Mouse (Mus musculus) hindbrain, embryonic 11.5 days (tissue): Measurements from ENCODE around the gene Neurod2. TPM values are rescaled to one million over a fixed set of nuclear protein-coding genes. Genes with fewer than 3 reads are reported as not detected.
A peak's percentile ranks its signal among the peaks of the same experiment; 100 is the strongest.

ENCODE experiments used
- ATAC-seq: fragments of 200-750 bp; cut with Nextera tagmentation; 2 replicates; pipeline ENCODE4 v1.8.0; 2017; ENCODE audit warnings: mild to moderate bottlenecking, moderate TSS enrichment, moderate library complexity; ENCODE audit not compliant: low FRiP score
- DNase-seq: peaks from one replicate; pipeline ENCODE4 v3.0.0-alpha.2; 2015; ENCODE audit warnings: low spot score
- H3K27ac ChIP-seq: fragments of 300-500 bp; sonication (generic); 2 replicates; pipeline ENCODE4 v1.5.1; 2014; ENCODE audit warnings: mild to moderate bottlenecking, low read depth, low read length
- H3K27me3 ChIP-seq: fragments of 300-500 bp; sonication (generic); 2 replicates; pipeline ENCODE4 v1.6.1; 2014; ENCODE audit warnings: mild to moderate bottlenecking, low read length, moderate library complexity, mixed read lengths; ENCODE audit not compliant: control insufficient read depth, insufficient read depth
- H3K36me3 ChIP-seq: fragments of 300-500 bp; sonication (generic); 2 replicates; pipeline ENCODE4 v1.6.1; 2014; ENCODE audit warnings: mild to moderate bottlenecking, low read length, moderate library complexity, mixed read lengths; ENCODE audit not compliant: control insufficient read depth, insufficient read depth
- H3K4me1 ChIP-seq: fragments of 300-500 bp; sonication (generic); replicated peaks from 2 replicates; pipeline ENCODE4 v1.6.1; 2014; ENCODE audit warnings: low read length, mixed read lengths; ENCODE audit not compliant: control insufficient read depth, insufficient read depth
- H3K4me2 ChIP-seq: fragments of 300-500 bp; sonication (generic); replicated peaks from 2 replicates; pipeline ENCODE4 v1.6.1; 2014; ENCODE audit warnings: mild to moderate bottlenecking, low read depth, low read length
- H3K4me3 ChIP-seq: fragments of 300-500 bp; sonication (generic); 2 replicates; pipeline ENCODE4 v1.5.1; 2014; ENCODE audit warnings: low read depth, low read length
- H3K9ac ChIP-seq: fragments of 300-500 bp; sonication (generic); 2 replicates; pipeline ENCODE4 v1.6.1; 2014; ENCODE audit warnings: low read depth, low read length
- H3K9me3 ChIP-seq: fragments of 300-500 bp; sonication (generic); 2 replicates; pipeline ENCODE4 v1.6.1; 2016; ENCODE audit warnings: low read length; ENCODE audit not compliant: control insufficient read depth
- WGBS: fragments of 180-500 bp; shearing (Covaris S2); extraction: QIAGEN DNeasy Blood & Tissue Kit; methylation state at CpG from one replicate; pipeline ENCODE4 v1.1.7; 2014; 5-methylcytosine and 5-hydroxymethylcytosine counted together
- polyA plus RNA-seq: library from polyadenylated mRNA; unstranded; fragments of >200 nt; fragmentation: Nextera tagmentation; extraction: Ambion mirVana; gene quantifications from 2 replicates; pipeline ENCODE4 v1.2.1, GENCODE M21; 2014

Neurod2 gene
- polyA plus RNA-seq, 1 experiment from 2014 or later = 0.36 TPM

GRCm38 (mm10) chr11:98331401-98331800 lies 2.0 kb upstream of the Neurod2 start:
- H3K9me3 ChIP-seq = no peaks in the 10 kb centered on the region
- H3K9ac ChIP-seq = no peak overlapping the region
- WGBS = 77% methylated on average over 1 of the region's 1 CpGs
- peaks cover 11% of the 10 kb centered on the region; the same call in 1 of the 2 replicates for H3K4me1 ChIP-seq
- H3K4me3 ChIP-seq = no peak overlapping the region
- ATAC-seq (no peak), DNase-seq (no peak)
- no peak overlapping the region for H3K4me2 ChIP-seq
- no peak overlapping the region for H3K27ac ChIP-seq
- no peaks in the 10 kb centered on the region for H3K36me3 ChIP-seq
- peaks cover 100% of the 10 kb centered on the region for H3K27me3 ChIP-seq

- 62% methylated on average over 2 of the region's 2 CpGs for WGBS
- H3K4me1 ChIP-seq = peaks cover 11% of the 10 kb centered on the region; the same call in 1 of the 2 replicates
- no peak for DNase-seq
Measured at GRCm38 (mm10) chr11:98330745-98331204, 1.3 kb upstream of the Neurod2 start.

GRCm38 (mm10) chr11:98329960-98330744 lies 704 bp upstream of the Neurod2 start:
- ATAC-seq (no peak), DNase-seq (no peak)
- Histone ChIP-seq H3K27me3 (peaks cover 98% of the 10 kb centered on the region), H3K9ac (no peak overlapping the region), H3K9me3 (no peaks in the 10 kb centered on the region), H3K27ac (no peak overlapping the region), H3K36me3 (no peaks in the 10 kb centered on the region), H3K4me2 (no peak overlapping the region), H3K4me3 (no peak overlapping the region), H3K4me1 (peaks cover 11% of the 10 kb centered on the region; the same call in 1 of the 2 replicates)
- 32% methylated on average over 9 of the region's 9 CpGs for WGBS

More at GRCm38 (mm10) chr11:98330745-98331204, 1.3 kb upstream of the Neurod2 start:
- no peaks in the 10 kb centered on the region for H3K36me3 ChIP-seq
- no peak overlapping the region for H3K9ac ChIP-seq
- no peak overlapping the region for H3K27ac ChIP-seq
- H3K9me3 ChIP-seq = no peaks in the 10 kb centered on the region
- H3K27me3 ChIP-seq = peaks cover 98% of the 10 kb centered on the region
- H3K4me3 ChIP-seq = no peak overlapping the region
- no peak overlapping the region for H3K4me2 ChIP-seq
- ATAC-seq = no peak

DNA sequence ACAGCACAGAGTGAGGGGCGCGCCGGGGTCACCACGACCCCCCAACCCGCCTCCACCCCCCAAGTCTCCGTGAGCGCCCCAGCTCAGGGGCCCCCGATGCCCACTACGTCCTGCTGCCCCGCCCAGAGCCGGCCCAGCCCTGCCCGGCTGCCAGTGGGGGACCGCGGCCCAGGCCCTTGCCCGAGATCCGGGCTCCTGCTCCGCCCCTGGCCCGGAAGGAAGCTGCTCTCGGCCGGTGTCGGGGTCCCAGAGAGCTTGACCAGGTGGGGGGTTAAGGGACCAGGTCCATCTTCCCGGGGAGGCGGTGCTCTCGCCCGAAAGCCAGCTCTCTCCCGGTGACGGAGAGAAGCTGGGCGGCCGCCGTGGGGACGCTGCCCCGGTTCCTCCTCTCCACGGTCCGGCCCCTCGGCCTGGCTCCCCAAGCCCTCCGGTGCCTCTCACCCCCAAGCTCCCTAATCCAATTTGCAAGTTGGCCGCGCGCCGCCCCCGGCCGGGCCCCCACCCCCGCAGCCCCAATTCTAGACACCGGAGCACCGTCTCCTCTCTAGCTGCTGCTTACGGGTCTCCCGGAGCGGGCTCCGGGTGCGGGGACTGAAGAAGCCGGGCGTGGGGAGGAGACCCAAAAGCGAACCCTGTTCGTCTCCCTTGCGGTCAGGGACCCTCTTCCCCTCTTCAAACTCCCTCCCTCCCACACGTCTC lies 928 bp downstream of the Neurod2 start:
- under 1% methylated on average over 52 of the region's 56 CpGs for WGBS
- Histone ChIP-seq H3K9ac (0 out of 2 replicates have a peak overlapping the region, but pooled peaks have one; percentile 7), H3K27me3 (peaks cover 98% of the 10 kb centered on the region), H3K9me3 (no peaks in the 10 kb centered on the region), H3K36me3 (no peaks in the 10 kb centered on the region), H3K4me2 (peak overlapping the region; percentile 38), H3K4me3 (peak overlapping the region; percentile 23), H3K4me1 (peaks cover 6% of the 10 kb centered on the region; the same call in 1 of the 2 replicates), H3K27ac (no peak overlapping the region)
- ATAC-seq = no peak
- peak; percentile 58 for DNase-seq

DNA sequence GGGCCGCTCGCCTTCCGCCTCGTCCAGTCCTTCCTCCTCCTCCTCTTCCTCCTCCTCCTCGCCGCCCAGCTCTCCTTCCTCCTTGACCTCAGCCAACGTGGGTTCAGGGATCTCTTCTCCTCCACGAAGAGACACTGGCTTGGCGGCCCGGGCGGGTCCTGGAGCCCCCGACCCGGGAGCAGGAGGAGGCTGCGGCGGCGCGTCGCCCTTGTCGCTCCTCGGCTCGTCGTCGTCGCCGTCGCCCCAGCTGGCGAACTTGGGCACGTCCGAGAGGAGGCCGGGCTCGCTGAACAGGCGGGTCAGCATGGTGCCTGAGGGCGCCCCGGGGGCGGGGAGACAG lies 1.4 kb downstream of the Neurod2 start:
- H3K4me1 ChIP-seq = peaks cover 6% of the 10 kb centered on the region; the same call in 1 of the 2 replicates
- H3K36me3 ChIP-seq = no peaks in the 10 kb centered on the region
- no peaks in the 10 kb centered on the region for H3K9me3 ChIP-seq
- H3K27ac ChIP-seq = no peak overlapping the region
- peaks cover 98% of the 10 kb centered on the region for H3K27me3 ChIP-seq
- DNase-seq = peak; percentile 60
- H3K9ac ChIP-seq = no peak overlapping the region
- peak overlapping the region; percentile 38 for H3K4me2 ChIP-seq
- no peak for ATAC-seq
- WGBS = under 1% methylated on average over 31 of the region's 35 CpGs
- H3K4me3 ChIP-seq = peak overlapping the region; percentile 23

GRCm38 (mm10) chr11:98327136-98328030 lies 2.1 kb downstream of the Neurod2 start:
- under 1% methylated on average over 97 of the region's 97 CpGs for WGBS
- DNase-seq = peak; percentile 69
- no peaks in the 10 kb centered on the region for H3K9me3 ChIP-seq
- H3K36me3 ChIP-seq = no peaks in the 10 kb centered on the region
- H3K27ac ChIP-seq = no peak overlapping the region
- H3K4me2 ChIP-seq = peak overlapping the region; percentile 38
- H3K4me3 ChIP-seq = peak overlapping the region; percentile 23
- H3K4me1 ChIP-seq = peaks cover 6% of the 10 kb centered on the region; the same call in 1 of the 2 replicates
- no peak overlapping the region for H3K9ac ChIP-seq
- H3K27me3 ChIP-seq = peaks cover 98% of the 10 kb centered on the region
- ATAC-seq = no peak

DNA sequence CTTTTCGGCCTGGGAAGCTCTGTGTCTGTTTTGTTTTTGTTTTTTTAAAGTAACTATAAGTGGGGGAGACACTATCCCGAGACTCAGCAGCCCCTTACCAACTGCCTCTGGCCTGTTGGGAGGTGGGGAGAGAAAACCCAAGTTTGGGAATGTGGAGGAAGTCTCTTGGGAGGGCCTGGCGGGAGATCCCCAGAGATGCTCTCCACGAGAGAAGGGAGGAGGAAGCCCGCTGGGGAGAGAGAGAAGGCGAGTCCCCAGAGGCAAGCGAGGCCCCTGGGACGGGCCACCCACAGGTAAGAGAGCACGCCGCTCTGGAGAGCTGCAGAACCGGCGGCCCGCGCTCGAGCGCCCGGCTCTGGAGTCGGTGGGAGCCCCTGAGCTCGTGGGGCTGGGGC lies 2.7 kb downstream of the Neurod2 start:
- H3K9ac ChIP-seq = no peak overlapping the region
- no peaks in the 10 kb centered on the region for H3K9me3 ChIP-seq
- WGBS = under 1% methylated on average over 19 of the region's 19 CpGs
- ATAC-seq (no peak), DNase-seq (no peak)
- H3K27me3 ChIP-seq = peaks cover 98% of the 10 kb centered on the region
- H3K27ac ChIP-seq = no peak overlapping the region
- peak overlapping the region; percentile 23; the same call in 1 of the 2 replicates for H3K4me3 ChIP-seq
- no peak overlapping the region for H3K4me2 ChIP-seq
- H3K36me3 ChIP-seq = no peaks in the 10 kb centered on the region
- H3K4me1 ChIP-seq = peaks cover 6% of the 10 kb centered on the region; the same call in 1 of the 2 replicates

- no peak overlapping the region for H3K4me3 ChIP-seq
- no peaks in the 10 kb centered on the region for H3K36me3 ChIP-seq
- 3% methylated on average over 22 of the region's 22 CpGs for WGBS
- DNase-seq (no peak), ATAC-seq (no peak)
- no peak overlapping the region for H3K4me2 ChIP-seq
- no peak overlapping the region for H3K27ac ChIP-seq
- peaks cover 6% of the 10 kb centered on the region; the same call in 1 of the 2 replicates for H3K4me1 ChIP-seq
- no peak overlapping the region for H3K9ac ChIP-seq
- no peaks in the 10 kb centered on the region for H3K9me3 ChIP-seq
- peaks cover 98% of the 10 kb centered on the region for H3K27me3 ChIP-seq
Measured at GRCm38 (mm10) chr11:98325821-98326218, 3.6 kb downstream of the Neurod2 start.
